Mouse (Mus musculus) heart, embryonic 14.5 days (tissue): Measurements from ENCODE around the gene Heatr5a. TPM values are rescaled to one million over a fixed set of nuclear protein-coding genes. Genes with fewer than 3 reads are reported as not detected.

Experiments used
- ATAC-seq: fragments of 200-750 bp; cut with Nextera tagmentation; 2 replicates; pipeline ENCODE4 v1.8.0; 2017; ENCODE audit warnings: low read depth, moderate TSS enrichment; ENCODE audit not compliant: insufficient number of reproducible peaks, insufficient read depth, low FRiP score
- H3K27ac ChIP-seq, 2 experiments: fragments of 200-500 bp in 1 of 2; fragments of 300-500 bp in 1 of 2; sonication (generic) in 1 of 2; replicated peaks in 1 of 2; 2 replicates each; pipeline ENCODE4 v1.5.1; 2012 to 2014; ENCODE audit warnings: low read depth in 2 of 2, low read length in 2 of 2, control low read depth in 1 of 2, mild to moderate bottlenecking in 1 of 2, mixed read lengths in 1 of 2; ENCODE audit not compliant: control insufficient read depth in 1 of 2, insufficient read depth in 1 of 2
- H3K27me3 ChIP-seq: fragments of 300-500 bp; sonication (generic); 2 replicates; pipeline ENCODE4 v1.6.1; 2014; ENCODE audit warnings: mild to moderate bottlenecking, low read length, control low read depth; ENCODE audit not compliant: control insufficient read depth, insufficient read depth
- H3K36me3 ChIP-seq: fragments of 300-500 bp; sonication (generic); 2 replicates; pipeline ENCODE4 v1.6.1; 2014; ENCODE audit warnings: mild to moderate bottlenecking, control low read depth, low read length, mixed read lengths; ENCODE audit not compliant: control insufficient read depth, insufficient read depth
- H3K4me1 ChIP-seq, 2 experiments: fragments of 200-500 bp in 1 of 2; fragments of 300-500 bp in 1 of 2; sonication (generic) in 1 of 2; 2 replicates each; pipeline ENCODE4 v1.6.1; 2012 to 2014; ENCODE audit warnings: low read length in 2 of 2, control low read depth in 1 of 2, mixed read lengths in 1 of 2; ENCODE audit not compliant: control insufficient read depth in 2 of 2, insufficient read depth in 2 of 2
- H3K4me2 ChIP-seq: fragments of 300-500 bp; sonication (generic); 2 replicates; pipeline ENCODE4 v1.6.1; 2014; ENCODE audit warnings: mild to moderate bottlenecking, low read length
- H3K4me3 ChIP-seq, 2 experiments: fragments of 200-500 bp in 1 of 2; fragments of 300-500 bp in 1 of 2; sonication (generic) in 1 of 2; 2 replicates each; pipeline ENCODE4 v1.5.1; 2012 to 2014; ENCODE audit warnings: low read length in 2 of 2, mild to moderate bottlenecking in 2 of 2, control low read depth in 1 of 2, low read depth in 1 of 2, moderate library complexity in 1 of 2; ENCODE audit not compliant: control insufficient read depth in 1 of 2, insufficient read depth in 1 of 2
- H3K9ac ChIP-seq: fragments of 300-500 bp; sonication (generic); 2 replicates; pipeline ENCODE4 v1.6.1; 2014; ENCODE audit warnings: mild to moderate bottlenecking, low read length
- H3K9me3 ChIP-seq: fragments of 300-500 bp; sonication (generic); 2 replicates; pipeline ENCODE4 v1.6.1; 2016; ENCODE audit warnings: low read length, control low read depth; ENCODE audit not compliant: control insufficient read depth
- WGBS: fragments of 180-500 bp; shearing (Covaris S2); extraction: QIAGEN DNeasy Blood & Tissue Kit; methylation state at CpG from one replicate; pipeline ENCODE4 v1.1.7; 2014; 5-methylcytosine and 5-hydroxymethylcytosine counted together
- polyA plus RNA-seq: library from polyadenylated mRNA; unstranded; fragments of >200 nt; fragmentation: Nextera tagmentation; extraction: Ambion mirVana; gene quantifications from 2 replicates; pipeline ENCODE4 v1.2.1, GENCODE M21; 2014

Gene Heatr5a
- polyA plus RNA-seq, 1 experiment from 2014 or later = 10.3 TPM

- no peak overlapping the region; the same call in 1 of the 2 replicates for H3K9ac ChIP-seq
- peak; percentile 25; the same call in 1 of the 2 replicates for ATAC-seq
Observed at GRCm38 (mm10) chr12:52006633-52006994, 35.5 kb upstream of the Heatr5a start.

GRCm38 (mm10) chr12:52005877-52006632 lies 34.9 kb upstream of the Heatr5a start, which contains the start of gene Dtd2:
Dtd2 (minus strand) TSS chr12:52006501.
- 2% methylated on average over 46 of the region's 46 CpGs for WGBS

More at GRCm38 (mm10) chr12:52006633-52006994, 35.5 kb upstream of the Heatr5a start:
- Histone ChIP-seq H3K27ac (peak overlapping the region; percentile 33 to 73; a peak in 2 of 4 replicates), H3K27me3 (no peaks in the 10 kb centered on the region), H3K36me3 (0 out of 2 replicates have a peak, but pooled peaks cover 6% of the 10 kb centered on the region), H3K4me1 (peaks cover 0 to 4% of the 10 kb centered on the region in 2 experiments; a peak in 3 of 4 replicates), H3K4me3 (peak overlapping the region; percentile 68 to 72), H3K4me2 (peak overlapping the region; percentile 86), H3K9me3 (no peaks in the 10 kb centered on the region)
- 43% methylated on average over 5 of the region's 5 CpGs for WGBS

GRCm38 (mm10) chr12:52002746-52003145 lies 31.6 kb upstream of the Heatr5a start:
- WGBS = 96% methylated on average over 3 of the region's 3 CpGs
- H3K4me3 ChIP-seq = no peak overlapping the region
- H3K9me3 ChIP-seq = no peaks in the 10 kb centered on the region
- no peaks in the 10 kb centered on the region for H3K27me3 ChIP-seq
- no peak overlapping the region for H3K9ac ChIP-seq
- peaks cover 0 to 4% of the 10 kb centered on the region in 2 experiments; a peak in 3 of 4 replicates for H3K4me1 ChIP-seq
- H3K27ac ChIP-seq = no peak overlapping the region
- no peak overlapping the region for H3K4me2 ChIP-seq
- H3K36me3 ChIP-seq = peaks cover 25% of the 10 kb centered on the region
- ATAC-seq = no peak

More at GRCm38 (mm10) chr12:52005877-52006632, 34.9 kb upstream of the Heatr5a start, which contains the start of gene Dtd2:
- no peaks in the 10 kb centered on the region for H3K27me3 ChIP-seq
- no peaks in the 10 kb centered on the region for H3K9me3 ChIP-seq
- H3K9ac ChIP-seq = peak within 1 kb of the TSS; percentile 81
- 0 out of 2 replicates have a peak, but pooled peaks cover 6% of the 10 kb centered on the region for H3K36me3 ChIP-seq
- ATAC-seq = peak; percentile 94
- peak within 1 kb of the TSS; percentile 68 to 72 for H3K4me3 ChIP-seq
- peak within 1 kb of the TSS; percentile 86 for H3K4me2 ChIP-seq
- peaks cover 0 to 4% of the 10 kb centered on the region in 2 experiments; a peak in 3 of 4 replicates for H3K4me1 ChIP-seq
- H3K27ac ChIP-seq = peak within 1 kb of the TSS; percentile 46 to 73

- ATAC-seq = no peak
- H3K36me3 ChIP-seq = peaks cover 34% of the 10 kb centered on the region
- no peak overlapping the region for H3K27ac ChIP-seq
- no peak overlapping the region for H3K4me3 ChIP-seq
- WGBS = 11% methylated on average over 4 of the region's 4 CpGs
- H3K9ac ChIP-seq = no peak overlapping the region
- no peaks in the 10 kb centered on the region for H3K27me3 ChIP-seq
- no peak overlapping the region for H3K4me2 ChIP-seq
- H3K4me1 ChIP-seq = peaks cover 0 to 4% of the 10 kb centered on the region in 2 experiments; a peak in 3 of 4 replicates
- H3K9me3 ChIP-seq = no peaks in the 10 kb centered on the region
Observed at GRCm38 (mm10) chr12:52001544-52001943, 30.4 kb upstream of the Heatr5a start.

- Histone ChIP-seq H3K4me3 (no peak overlapping the region), H3K4me1 (no peaks in the 10 kb centered on the region), H3K27me3 (no peaks in the 10 kb centered on the region), H3K36me3 (peaks cover 50% of the 10 kb centered on the region), H3K9ac (no peak overlapping the region), H3K4me2 (no peak overlapping the region), H3K27ac (no peak overlapping the region), H3K9me3 (no peaks in the 10 kb centered on the region)
- WGBS = 69% methylated on average over 9 of the region's 9 CpGs
- no peak for ATAC-seq
Observed at GRCm38 (mm10) chr12:51998366-51998932, 27.3 kb upstream of the Heatr5a start.

GRCm38 (mm10) chr12:51995738-51996536 lies 24.8 kb upstream of the Heatr5a start:
- no peaks in the 10 kb centered on the region for H3K9me3 ChIP-seq
- 72% methylated on average over 1 of the region's 1 CpGs for WGBS

GRCm38 (mm10) chr12:51990629-51991028 lies 19.5 kb upstream of the Heatr5a start:
- no peaks in the 10 kb centered on the region for H3K27me3 ChIP-seq
- ATAC-seq = no peak
- no peak overlapping the region for H3K4me2 ChIP-seq
- H3K4me1 ChIP-seq = peaks cover 4 to 5% of the 10 kb centered on the region in 2 experiments
- H3K9ac ChIP-seq = no peak overlapping the region
- H3K9me3 ChIP-seq = no peaks in the 10 kb centered on the region
- no peak overlapping the region for H3K4me3 ChIP-seq
- WGBS = 53% methylated on average over 2 of the region's 2 CpGs
- no peak overlapping the region for H3K27ac ChIP-seq
- H3K36me3 ChIP-seq = peaks cover 13% of the 10 kb centered on the region; the same call in 1 of the 2 replicates

More at GRCm38 (mm10) chr12:51995738-51996536, 24.8 kb upstream of the Heatr5a start:
- H3K9ac ChIP-seq = no peak overlapping the region
- no peak for ATAC-seq
- no peak overlapping the region for H3K4me2 ChIP-seq
- peaks cover 46% of the 10 kb centered on the region for H3K36me3 ChIP-seq
- no peaks in the 10 kb centered on the region for H3K27me3 ChIP-seq
- no peaks in the 10 kb centered on the region for H3K4me1 ChIP-seq
- H3K4me3 ChIP-seq = no peak overlapping the region
- H3K27ac ChIP-seq = no peak overlapping the region
